Mouse (Mus musculus): ENCODE measurements around the gene Cfp. TPM values are rescaled to one million over a fixed set of nuclear protein-coding genes. Genes with fewer than 3 reads are reported as not detected.

The Cfp gene
- 31.1 and 32.5 TPM in 2 replicates for polyA plus RNA-seq (2012; rRNA removed)

- Histone ChIP-seq H3K27me3 (ENCODE audit: control insufficient read depth, insufficient read depth, low read length) (no peaks in the 10 kb centered on the region), H3K4me1 (ENCODE audit: control insufficient read depth, insufficient read depth, low read length) (no peaks in the 10 kb centered on the region), H3K4me3 (replicated peaks; ENCODE audit: insufficient read depth, low read depth, low read length) (no peak within 1 kb of the TSS), H3K27ac (ENCODE audit: insufficient read depth, low read length) (no peak within 1 kb of the TSS)
- no peak for DNase-seq
- TF ChIP-seq CTCF (IDR thresholded peaks at IDR 0.05; ENCODE audit: borderline replicate concordance, insufficient read depth, low read depth, low read length): no peak
- no peak for TF ChIP-seq POLR2A (IDR thresholded peaks at IDR 0.05; ENCODE audit: borderline replicate concordance, insufficient read depth, low read length)
- 86% methylated on average over 1 of the region's 1 CpGs for WGBS
Measured at GRCm38 (mm10) chrX:20931364-20931763, at the start of gene Cfp. Gene Cfp, minus strand, starts transcription at chrX:20931555.

GRCm38 (mm10) chrX:20980901-20981300 lies 49.5 kb upstream of the Cfp start:
- Histone ChIP-seq H3K4me1 (ENCODE audit: control insufficient read depth, insufficient read depth, low read length) (no peaks in the 10 kb centered on the region), H3K27me3 (ENCODE audit: control insufficient read depth, insufficient read depth, low read length) (no peaks in the 10 kb centered on the region), H3K4me3 (replicated peaks; ENCODE audit: insufficient read depth, low read depth, low read length) (no peak overlapping the region), H3K27ac (ENCODE audit: insufficient read depth, low read length) (no peak overlapping the region)
- TF ChIP-seq CTCF (IDR thresholded peaks at IDR 0.05; ENCODE audit: borderline replicate concordance, insufficient read depth, low read depth, low read length) (no peak), POLR2A (IDR thresholded peaks at IDR 0.05; ENCODE audit: borderline replicate concordance, insufficient read depth, low read length) (no peak)
- no peak for DNase-seq
- 81% methylated on average over 1 of the region's 1 CpGs for WGBS

- Histone ChIP-seq H3K4me1 (ENCODE audit: control insufficient read depth, insufficient read depth, low read length) (no peaks in the 10 kb centered on the region), H3K4me3 (replicated peaks; ENCODE audit: insufficient read depth, low read depth, low read length) (peak within 1 kb of the TSS; percentile 98), H3K27ac (ENCODE audit: insufficient read depth, low read length) (peak within 1 kb of the TSS; percentile 71), H3K27me3 (ENCODE audit: control insufficient read depth, insufficient read depth, low read length) (no peaks in the 10 kb centered on the region)
- peak; percentile 40; the same call in 1 of the 2 replicates for TF ChIP-seq POLR2A (IDR thresholded peaks at IDR 0.05; ENCODE audit: borderline replicate concordance, insufficient read depth, low read length)
- no peak for TF ChIP-seq CTCF (IDR thresholded peaks at IDR 0.05; ENCODE audit: borderline replicate concordance, insufficient read depth, low read depth, low read length)
- peak; percentile 90 to 91 for DNase-seq
- 5% methylated on average over 57 of the region's 57 CpGs for WGBS
Measured at GRCm38 (mm10) chrX:20961477-20962378, 30.4 kb upstream of the Cfp start, which contains the start of gene Uxt. Gene Uxt, minus strand, starts transcription at chrX:20962017.

GRCm38 (mm10) chrX:20950191-20950880 lies 19.0 kb upstream of the Cfp start, which contains the start of gene Elk1:
Gene Elk1, minus strand, starts transcription at chrX:20950608.
- H3K4me1 ChIP-seq (ENCODE audit: control insufficient read depth, insufficient read depth, low read length): no peaks in the 10 kb centered on the region
- WGBS: 8% methylated on average over 29 of the region's 30 CpGs
- TF ChIP-seq POLR2A (IDR thresholded peaks at IDR 0.05; ENCODE audit: borderline replicate concordance, insufficient read depth, low read length) (peak; percentile 39; the same call in 1 of the 2 replicates), CTCF (IDR thresholded peaks at IDR 0.05; ENCODE audit: borderline replicate concordance, insufficient read depth, low read depth, low read length) (no peak)
- DNase-seq: peak; percentile 81 to 94
- H3K27ac ChIP-seq (ENCODE audit: insufficient read depth, low read length): peak within 1 kb of the TSS; percentile 90
- peak within 1 kb of the TSS; percentile 72 for H3K4me3 ChIP-seq (replicated peaks; ENCODE audit: insufficient read depth, low read depth, low read length)
- no peaks in the 10 kb centered on the region for H3K27me3 ChIP-seq (ENCODE audit: control insufficient read depth, insufficient read depth, low read length)

- WGBS: 1% methylated on average over 4 of the region's 4 CpGs
Measured at GRCm38 (mm10) chrX:20946055-20946454, 14.7 kb upstream of the Cfp start.

GRCm38 (mm10) chrX:20931963-20932362 lies 608 bp upstream of the Cfp start:
- 83% methylated on average over 1 of the region's 1 CpGs for WGBS
- DNase-seq: no peak
- TF ChIP-seq CTCF (IDR thresholded peaks at IDR 0.05; ENCODE audit: borderline replicate concordance, insufficient read depth, low read depth, low read length): no peak
- no peak for TF ChIP-seq POLR2A (IDR thresholded peaks at IDR 0.05; ENCODE audit: borderline replicate concordance, insufficient read depth, low read length)
- no peaks in the 10 kb centered on the region for H3K4me1 ChIP-seq (ENCODE audit: control insufficient read depth, insufficient read depth, low read length)
- H3K27me3 ChIP-seq (ENCODE audit: control insufficient read depth, insufficient read depth, low read length): no peaks in the 10 kb centered on the region
- H3K4me3 ChIP-seq (replicated peaks; ENCODE audit: insufficient read depth, low read depth, low read length): no peak overlapping the region
- H3K27ac ChIP-seq (ENCODE audit: insufficient read depth, low read length): no peak overlapping the region

More at GRCm38 (mm10) chrX:20946055-20946454, 14.7 kb upstream of the Cfp start:
- DNase-seq: peak; percentile 61 to 68
- Histone ChIP-seq H3K27me3 (ENCODE audit: control insufficient read depth, insufficient read depth, low read length) (no peaks in the 10 kb centered on the region), H3K4me1 (ENCODE audit: control insufficient read depth, insufficient read depth, low read length) (no peaks in the 10 kb centered on the region), H3K4me3 (replicated peaks; ENCODE audit: insufficient read depth, low read depth, low read length) (no peak overlapping the region), H3K27ac (ENCODE audit: insufficient read depth, low read length) (no peak overlapping the region)
- no peak for TF ChIP-seq POLR2A (IDR thresholded peaks at IDR 0.05; ENCODE audit: borderline replicate concordance, insufficient read depth, low read length)
- peak; percentile 53; the same call in 1 of the 2 replicates for TF ChIP-seq CTCF (IDR thresholded peaks at IDR 0.05; ENCODE audit: borderline replicate concordance, insufficient read depth, low read depth, low read length)

- DNase-seq: no peak
- H3K4me1 ChIP-seq (ENCODE audit: control insufficient read depth, insufficient read depth, low read length): no peaks in the 10 kb centered on the region
- H3K27me3 ChIP-seq (ENCODE audit: control insufficient read depth, insufficient read depth, low read length): no peaks in the 10 kb centered on the region
- WGBS: 87% methylated on average over 1 of the region's 1 CpGs
- TF ChIP-seq POLR2A (IDR thresholded peaks at IDR 0.05; ENCODE audit: borderline replicate concordance, insufficient read depth, low read length): no peak
- TF ChIP-seq CTCF (IDR thresholded peaks at IDR 0.05; ENCODE audit: borderline replicate concordance, insufficient read depth, low read depth, low read length): no peak
- H3K27ac ChIP-seq (ENCODE audit: insufficient read depth, low read length): no peak overlapping the region
- H3K4me3 ChIP-seq (replicated peaks; ENCODE audit: insufficient read depth, low read depth, low read length): no peak overlapping the region
Measured at GRCm38 (mm10) chrX:20929859-20930258, 1.5 kb downstream of the Cfp start.

All from cerebellum, adult 2 months (tissue).